Mouse (Mus musculus) monocyte, adult 2 months (primary cell): ENCODE data around the gene 1500009L16Rik.

Experiments used
- DNase-seq, 2 experiments: peaks; one replicate each; pipeline ENCODE4 v3.0.0; 2022; ENCODE audit warnings: low spot score in 2 of 2, low read depth in 1 of 2

1500009L16Rik gene

DNA sequence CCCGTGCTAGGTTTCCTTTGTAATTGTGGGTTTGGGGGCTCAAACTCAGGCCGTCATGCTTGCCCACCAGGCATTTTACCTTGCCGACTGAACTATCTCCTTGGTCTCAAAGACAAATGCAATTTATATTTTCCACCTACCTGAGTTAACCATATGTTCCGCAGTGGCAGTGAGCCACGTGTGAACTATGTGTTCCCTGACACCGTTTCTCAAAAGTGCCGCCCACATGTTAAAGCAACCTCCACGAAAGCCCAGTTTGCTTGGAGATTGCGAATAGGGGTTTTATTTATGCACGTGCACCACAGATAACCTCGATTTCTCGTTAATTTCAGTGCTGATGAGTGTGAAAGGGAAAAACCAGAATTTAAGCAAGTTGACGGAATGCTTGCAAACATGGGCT is 36.1 kb downstream of the 1500009L16Rik start:
- DNase-seq: no peak

- DNase-seq: no peak
Measured at GRCm38 (mm10) chr10:83760535-83760934, 37.9 kb downstream of the 1500009L16Rik start.

- DNase-seq: no peak
Measured at GRCm38 (mm10) chr10:83763891-83764290, 41.2 kb downstream of the 1500009L16Rik start.

DNA sequence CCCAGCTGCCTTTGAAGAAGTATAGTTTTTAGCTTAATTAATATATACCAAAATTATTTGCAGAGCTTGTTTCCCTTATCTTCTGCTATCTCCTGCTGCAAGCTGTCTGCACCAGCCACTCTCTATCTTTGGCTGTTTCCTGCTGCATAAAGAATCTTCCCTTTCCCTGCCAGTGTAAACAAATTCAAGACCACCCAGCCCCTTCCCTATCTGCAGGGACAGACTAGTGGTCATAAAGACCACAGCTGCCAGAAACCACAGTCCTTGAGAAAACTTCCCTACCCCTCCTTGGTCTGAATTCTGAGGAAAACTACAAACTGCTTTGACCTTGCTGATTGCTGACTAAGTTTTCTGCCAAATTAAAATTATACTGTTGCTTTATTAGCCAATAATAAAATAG is 44.2 kb downstream of the 1500009L16Rik start:
- DNase-seq: no peak

GRCm38 (mm10) chr10:83776272-83776878 is 53.7 kb downstream of the 1500009L16Rik start:
- DNase-seq: no peak

- DNase-seq: no peak
Measured at GRCm38 (mm10) chr10:83777253-83777652, 54.6 kb downstream of the 1500009L16Rik start.

DNA sequence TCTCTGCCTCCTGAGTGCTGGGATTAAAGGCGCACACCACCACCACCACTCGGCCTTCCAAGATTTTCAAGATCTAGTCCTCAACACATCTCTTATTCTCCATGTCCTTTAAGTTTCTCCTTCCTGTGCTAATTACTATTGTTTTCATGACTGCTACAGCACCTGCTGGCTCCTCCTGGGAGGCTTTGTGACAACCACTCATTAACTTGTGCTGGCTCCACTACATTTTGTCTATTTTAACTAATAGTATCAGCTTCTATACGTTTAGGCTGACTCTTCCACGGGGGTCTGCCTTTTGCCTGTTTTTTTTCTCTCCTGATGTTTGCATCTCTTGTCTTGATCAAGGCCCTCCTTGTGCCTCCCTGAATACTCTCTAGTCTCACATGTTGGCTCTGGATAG is 59.2 kb downstream of the 1500009L16Rik start:
- DNase-seq: no peak

DNA sequence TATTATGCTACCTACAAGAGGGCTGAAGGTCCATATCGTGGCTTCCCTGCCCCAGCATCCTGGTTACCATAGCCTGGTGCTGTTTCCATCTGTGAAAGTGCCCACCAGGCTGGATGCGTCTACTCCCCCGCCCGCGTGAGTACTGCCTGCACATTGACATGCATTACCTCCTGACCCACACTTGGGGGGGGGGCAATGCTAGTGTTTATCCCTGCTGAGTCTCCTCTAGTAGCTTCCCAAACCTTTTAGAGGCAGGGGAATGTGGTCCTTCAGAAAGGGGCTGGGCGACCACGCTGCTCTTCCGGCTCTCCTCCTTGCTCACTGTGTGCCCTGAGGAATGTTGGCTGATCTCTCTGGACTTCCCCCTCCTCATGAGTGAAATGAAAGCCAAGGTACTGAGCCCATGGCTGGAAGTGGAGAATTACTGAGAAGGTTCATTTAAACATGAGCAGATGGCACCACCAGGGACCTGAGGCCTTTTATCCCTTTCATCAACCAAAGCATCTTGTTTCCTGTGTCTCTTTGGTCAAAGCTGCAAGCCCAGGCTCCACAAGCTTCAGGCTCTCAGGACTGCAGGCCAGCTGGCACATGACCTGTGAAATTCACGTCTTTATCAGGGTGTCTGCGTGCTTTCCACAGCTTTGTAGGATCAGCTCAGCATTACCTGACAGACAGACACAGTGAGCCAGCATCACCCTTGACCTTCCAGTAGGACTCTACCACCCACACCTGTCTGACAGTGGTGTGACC is 59.9 kb downstream of the 1500009L16Rik start:
- no peak for DNase-seq

DNA sequence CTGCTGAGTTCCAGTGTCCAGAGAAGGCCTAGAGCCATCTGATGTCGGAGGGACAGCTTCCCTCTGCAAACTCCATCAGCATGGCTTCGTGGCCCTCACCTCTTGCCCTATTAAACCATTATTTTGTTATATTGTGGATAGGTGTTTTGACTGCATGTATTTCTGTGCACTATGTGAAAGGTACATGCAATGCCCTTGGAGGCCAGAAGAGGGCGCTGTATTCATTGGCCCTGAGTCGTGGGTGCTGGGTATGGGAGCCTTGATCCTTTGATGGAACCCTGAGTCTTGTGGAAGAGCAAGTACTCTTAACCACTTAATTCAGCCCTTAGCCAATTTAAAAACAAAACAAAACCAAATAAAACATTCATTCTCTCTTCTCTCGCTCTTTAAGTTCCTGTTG is 62.3 kb downstream of the 1500009L16Rik start:
- no peak for DNase-seq

DNA sequence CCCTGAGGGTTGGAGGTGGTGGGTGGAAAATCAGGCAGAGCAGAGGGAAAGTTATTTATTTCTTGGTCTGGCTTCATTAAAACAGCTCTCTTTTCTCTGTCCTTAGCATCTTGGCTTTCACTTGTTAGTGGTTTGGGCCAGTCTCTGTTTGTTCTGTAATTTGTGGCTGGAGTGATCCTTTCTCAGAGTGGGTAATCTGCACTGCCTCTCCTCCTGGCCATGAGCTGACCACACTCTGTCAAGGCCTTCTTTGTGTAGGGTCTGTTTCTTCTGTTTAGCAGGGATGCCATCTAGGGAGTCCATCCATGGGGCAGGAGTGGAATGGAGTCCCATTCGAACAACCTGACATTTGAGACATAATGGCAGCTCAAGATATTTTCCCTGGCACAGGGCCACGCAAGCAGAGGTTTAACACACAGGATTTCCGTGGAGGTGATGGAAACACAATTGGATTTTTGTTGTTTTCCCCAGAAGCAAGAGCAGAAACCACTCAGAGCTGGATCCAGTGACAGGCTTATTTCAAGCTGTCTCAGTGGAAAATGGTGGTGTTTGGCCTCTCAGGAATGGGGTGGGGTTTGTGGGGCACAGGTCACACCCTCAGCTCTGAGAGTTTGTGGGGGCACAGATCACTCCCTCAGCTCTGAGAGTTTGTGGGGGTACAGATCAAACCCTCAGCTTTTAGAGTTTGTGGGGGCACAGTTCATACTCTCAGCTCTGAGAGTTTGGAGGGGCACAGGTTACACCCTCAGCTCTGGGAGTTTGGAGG is 63.1 kb downstream of the 1500009L16Rik start:
- no peak for DNase-seq

DNA sequence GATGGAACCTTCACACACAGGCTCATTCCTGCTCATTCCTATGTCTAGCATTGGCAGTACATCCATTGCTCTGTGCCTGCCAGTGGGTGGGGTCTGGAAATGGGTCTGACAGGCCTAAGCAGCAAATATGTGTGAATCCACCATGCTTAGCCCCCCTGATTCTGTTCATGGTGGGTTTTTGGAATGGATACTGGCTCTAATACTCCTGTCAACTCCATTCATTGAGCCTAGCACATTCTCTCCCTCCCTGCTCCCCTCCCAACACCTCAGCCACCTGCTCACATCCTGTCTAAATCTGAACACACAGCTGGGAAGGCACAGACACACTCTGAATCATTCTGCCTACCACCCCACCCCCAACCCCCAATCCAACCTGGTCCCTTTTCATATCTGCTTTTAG is 72.4 kb downstream of the 1500009L16Rik start:
- DNase-seq: no peak

DNA sequence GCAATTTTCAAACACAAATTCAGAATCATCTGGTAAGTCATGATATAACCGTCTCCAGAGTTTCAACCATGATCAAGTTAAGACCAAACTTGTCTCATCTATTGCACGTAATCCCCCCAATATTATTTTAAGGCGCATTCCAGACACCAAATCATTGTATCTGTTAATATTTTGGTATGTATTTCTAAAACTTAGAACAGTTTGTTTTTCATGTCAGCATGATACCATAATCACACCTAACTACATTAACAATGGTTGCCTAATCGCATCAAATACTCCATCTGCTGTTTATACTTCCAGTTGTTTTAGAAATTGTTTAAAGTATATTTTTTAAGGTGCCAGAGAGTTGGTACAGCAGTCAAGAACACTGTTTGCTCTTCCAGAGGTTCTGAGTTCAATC is 72.8 kb downstream of the 1500009L16Rik start:
- no peak for DNase-seq

DNA sequence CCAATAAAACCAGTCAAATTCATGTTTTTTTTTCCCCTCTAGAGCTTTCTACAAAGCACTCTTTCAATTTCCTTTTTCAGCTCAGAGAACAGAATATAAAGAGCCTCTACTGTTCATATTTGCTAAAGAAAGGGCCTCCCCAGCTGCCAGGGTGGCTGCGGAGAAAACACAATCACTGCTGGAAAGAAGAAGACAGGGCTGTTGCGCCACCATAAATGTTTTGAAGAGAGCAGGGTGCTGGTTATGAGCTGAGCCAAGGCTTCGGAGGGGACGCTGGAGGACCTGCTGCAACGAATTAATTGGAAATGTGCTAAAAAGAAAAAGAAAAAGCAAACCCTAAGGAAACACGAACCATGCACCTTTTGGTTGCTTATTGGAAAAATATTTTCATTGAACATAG is 81.4 kb downstream of the 1500009L16Rik start:
- DNase-seq: no peak

- DNase-seq: no peak
Measured at GRCm38 (mm10) chr10:83805201-83805718, 82.6 kb downstream of the 1500009L16Rik start.

- DNase-seq: no peak
Measured at GRCm38 (mm10) chr10:83807251-83807650, 84.6 kb downstream of the 1500009L16Rik start.
